Mouse (Mus musculus): ENCODE data around the gene Catip. TPM values are rescaled to one million over a fixed set of nuclear protein-coding genes. Genes with fewer than 3 reads are reported as not detected.

Gene Catip
- not detected in 2 replicates for total RNA-seq (2023)

DNA sequence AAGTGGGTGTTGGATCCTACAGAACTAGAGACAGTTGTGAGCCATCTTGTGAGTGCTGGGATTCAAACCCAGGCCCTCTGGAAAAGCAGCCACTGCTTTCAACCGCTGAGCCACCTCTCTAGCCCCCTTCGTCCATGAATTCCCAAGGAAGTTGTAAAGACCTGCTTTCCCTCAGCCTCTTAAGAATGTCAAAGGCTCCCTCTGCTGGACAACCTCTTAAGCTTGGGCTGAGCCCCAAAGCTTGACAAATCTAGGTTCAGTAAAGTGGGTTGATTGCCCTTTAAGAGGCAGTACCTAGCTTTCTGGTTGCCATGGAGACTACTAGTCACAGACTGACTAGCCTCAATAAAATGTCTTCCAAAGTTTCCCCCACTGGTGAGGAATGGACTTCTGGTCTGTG is at the start of gene Catip:
Catip (plus strand) TSS at position 297 of the 400 bp plus-strand sequence.

GRCm38 (mm10) chr1:74374980-74375379 is 13.1 kb downstream of the Catip start, which contains the start of gene Slc11a1:
Gene Slc11a1 (plus strand): TSS chr1:74375195.

DNA sequence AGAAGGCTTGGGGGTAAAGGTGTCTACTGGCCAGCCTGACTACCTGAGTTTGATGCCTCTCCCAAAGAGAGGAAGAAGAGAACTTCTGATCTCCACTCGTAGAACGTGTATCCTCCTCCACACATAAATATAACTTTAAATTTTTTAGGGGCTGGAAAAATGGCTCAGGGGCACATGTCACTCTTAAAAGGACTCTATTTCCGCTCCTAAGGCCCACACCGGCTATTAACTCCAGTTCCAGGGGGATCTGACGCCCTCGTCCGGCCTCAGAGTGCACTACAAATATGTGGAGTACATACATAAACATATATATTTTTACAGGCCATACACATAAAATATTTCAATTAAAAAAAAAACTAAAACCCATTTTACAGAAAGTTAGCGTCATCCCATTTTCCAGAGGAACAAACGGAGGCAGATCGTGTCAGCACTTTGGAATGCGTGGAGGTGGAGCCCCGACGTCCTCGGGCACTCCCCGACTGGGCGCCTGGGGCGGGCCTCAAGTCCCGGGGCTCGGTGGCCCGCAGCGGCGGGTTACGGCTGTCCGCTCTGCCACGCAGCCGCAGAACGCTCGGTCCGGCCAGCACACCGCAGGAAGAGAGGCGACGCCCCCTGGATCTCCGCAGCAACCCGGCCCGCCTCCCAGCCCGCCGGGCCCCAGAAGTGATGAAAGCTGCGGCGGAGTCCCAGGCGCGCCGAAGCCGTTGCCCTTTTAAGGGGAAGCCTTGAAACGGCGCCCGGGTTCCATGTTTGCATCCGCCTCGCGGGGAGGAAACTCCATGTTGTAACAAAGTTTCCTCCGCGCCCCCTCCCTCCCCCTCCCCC is 29.2 kb downstream of the Catip start, which contains the start of gene Ctdsp1:
Ctdsp1 (plus strand) TSS at position 586 of the 825 bp plus-strand sequence.

DNA sequence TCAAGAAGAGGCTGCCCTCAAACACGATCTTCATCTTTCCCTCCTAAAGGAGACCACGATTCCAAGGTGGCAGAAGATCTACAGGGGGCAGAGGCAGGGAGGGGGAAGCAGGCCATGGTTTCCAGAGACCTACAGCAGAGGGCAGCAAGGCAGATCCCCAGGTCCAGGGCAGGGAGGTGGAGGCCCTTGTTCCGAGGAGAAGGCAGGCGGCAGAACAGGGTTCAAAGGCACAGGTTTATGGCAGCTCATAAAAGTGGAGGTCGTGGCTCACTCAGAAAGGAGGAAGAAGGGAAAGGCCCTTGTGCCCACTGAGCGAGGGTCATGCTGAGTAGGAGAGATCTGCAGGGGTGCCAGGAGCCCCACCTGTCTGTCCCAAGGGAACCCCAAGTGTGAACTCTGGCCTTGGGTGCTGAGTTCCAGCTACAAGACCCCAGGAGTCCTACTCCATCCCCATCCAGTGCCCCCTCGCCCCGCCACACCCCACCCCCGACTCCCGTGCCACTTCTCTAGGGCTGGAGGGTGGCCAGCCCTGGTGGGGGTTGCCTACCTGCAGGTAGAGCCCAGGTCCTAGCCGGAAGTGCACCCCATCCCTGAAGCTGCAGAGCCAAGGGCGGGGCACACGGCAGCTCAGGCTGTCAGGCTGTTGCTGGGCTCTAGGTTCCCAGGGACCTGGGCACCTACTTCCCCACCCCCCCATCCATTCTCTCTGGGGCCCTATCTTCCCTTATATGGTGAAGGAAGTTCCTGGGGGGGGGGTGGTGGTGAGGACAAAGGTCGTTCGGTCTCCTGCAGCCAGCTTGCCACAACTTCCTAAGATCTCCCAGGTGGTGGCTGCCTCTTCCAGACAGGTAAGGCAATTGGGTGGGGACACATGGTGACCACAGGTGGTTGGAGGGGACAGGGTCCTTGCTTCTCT is 46.9 kb downstream of the Catip start, which contains the start of gene Vil1:
Vil1 (plus strand) TSS at position 788 of the 916 bp plus-strand sequence.

Other genes starting within 250 kb of the Catip start
- 11.3 and 11.8 TPM in 2 replicates for gene Tns1, start 237.7 kb upstream of the Catip start, total RNA-seq (2023)
- 4.3 and 6.5 TPM in 2 replicates for gene Rufy4, start 236.6 kb upstream of the Catip start, total RNA-seq (2023)
- 360 and 394 TPM in 2 replicates for gene Cxcr2, start 208.1 kb upstream of the Catip start, total RNA-seq (2023)
- gene Cxcr1, start 167.5 kb upstream of the Catip start, total RNA-seq (2023): 0.95 and 1.3 TPM in 2 replicates
- gene Arpc2, start 126.0 kb upstream of the Catip start, total RNA-seq (2023): 697 and 747 TPM in 2 replicates
- 0.76 TPM in 1 of 2 replicates, not detected in the other for gene Gpbar1, start 83.6 kb upstream of the Catip start, total RNA-seq (2023)
- gene Aamp, start 77.4 kb upstream of the Catip start, total RNA-seq (2023): 66.6 and 76.4 TPM in 2 replicates
- 7.8 and 10.5 TPM in 2 replicates for gene Pnkd, start 77.2 kb upstream of the Catip start, total RNA-seq (2023)
- 22.5 and 25.0 TPM in 2 replicates for gene Tmbim1, start 56.5 kb upstream of the Catip start, total RNA-seq (2023)
- 247 and 304 TPM in 2 replicates for gene Slc11a1, start 13.1 kb downstream of the Catip start, total RNA-seq (2023)
- gene Ctdsp1, start 29.4 kb downstream of the Catip start, total RNA-seq (2023): 141 and 163 TPM in 2 replicates
- gene Vil1, start 47.3 kb downstream of the Catip start, total RNA-seq (2023): 0.88 TPM in 1 of 2 replicates, not detected in the other
- 22.2 and 23.0 TPM in 2 replicates for gene Cnot9, start 143.9 kb downstream of the Catip start, total RNA-seq (2023)
- gene Plcd4, start 180.8 kb downstream of the Catip start, total RNA-seq (2023): 0.41 TPM in 1 of 2 replicates, not detected in the other
- 19.3 and 22.6 TPM in 2 replicates for gene Usp37, start 182.2 kb downstream of the Catip start, total RNA-seq (2023)
- 22.9 and 26.7 TPM in 2 replicates for gene Zfp142, start 226.1 kb downstream of the Catip start, total RNA-seq (2023)
- 5.9 and 7.7 TPM in 2 replicates for gene Bcs1l, start 226.2 kb downstream of the Catip start, total RNA-seq (2023)
- 42.8 and 46.0 TPM in 2 replicates for gene Rnf25, start 239.3 kb downstream of the Catip start, total RNA-seq (2023)
- gene Stk36, start 239.3 kb downstream of the Catip start, total RNA-seq (2023): 2.0 and 2.9 TPM in 2 replicates